Mouse (Mus musculus) kidney, postnatal 0 days (tissue): ENCODE measurements around the gene Zeb2. TPM values are rescaled to one million over a fixed set of nuclear protein-coding genes. Genes with fewer than 3 reads are reported as not detected.

Experiments used
- ATAC-seq: fragments of 200-750 bp; cut with Nextera tagmentation; replicated peaks from 2 replicates; pipeline ENCODE4 v1.8.0; 2017; ENCODE audit warnings: low read depth, moderate number of reproducible peaks, moderate TSS enrichment, moderate library complexity; ENCODE audit not compliant: low FRiP score
- DNase-seq: peaks from one replicate; pipeline ENCODE4 v3.0.0-alpha.2; 2016; ENCODE audit warnings: low spot score
- H3K27ac ChIP-seq: fragments of 300-500 bp; sonication (generic); 2 replicates; pipeline ENCODE4 v1.5.1; 2014; ENCODE audit warnings: mild to moderate bottlenecking
- H3K27me3 ChIP-seq: fragments of 300-500 bp; sonication (generic); 2 replicates; pipeline ENCODE4 v1.6.1; 2014; ENCODE audit warnings: low read length, mixed read lengths; ENCODE audit not compliant: insufficient read depth
- H3K36me3 ChIP-seq: fragments of 300-500 bp; sonication (generic); 2 replicates; pipeline ENCODE4 v1.6.1; 2014; ENCODE audit warnings: low read length, mixed read lengths; ENCODE audit not compliant: insufficient read depth
- H3K4me1 ChIP-seq: fragments of 300-500 bp; sonication (generic); replicated peaks from 2 replicates; pipeline ENCODE4 v1.6.1; 2014; ENCODE audit warnings: antibody characterized with exemption, low read length, mixed read lengths; ENCODE audit not compliant: insufficient read depth
- H3K4me2 ChIP-seq: fragments of 300-500 bp; sonication (generic); 2 replicates; pipeline ENCODE4 v1.6.1; 2014; ENCODE audit warnings: mild to moderate bottlenecking, low read length, moderate library complexity, mixed read lengths
- H3K4me3 ChIP-seq: fragments of 300-500 bp; sonication (generic); replicated peaks from 2 replicates; pipeline ENCODE4 v1.5.1; 2014; ENCODE audit warnings: low read depth, low read length
- H3K9ac ChIP-seq: fragments of 300-500 bp; sonication (generic); 2 replicates; pipeline ENCODE4 v1.6.1; 2014; ENCODE audit warnings: low read depth, low read length
- H3K9me3 ChIP-seq: fragments of 300-500 bp; sonication (generic); replicated peaks from 2 replicates; pipeline ENCODE4 v1.6.1; 2016; ENCODE audit warnings: low read length, inconsistent platforms, mixed read lengths
- CTCF ChIP-seq: IDR thresholded peaks from 2 replicates; pipeline ENCODE4 v1.5.1; 2016; ENCODE audit warnings: antibody characterized with exemption, low read depth, mild to moderate bottlenecking, moderate library complexity
- WGBS: fragments of 180-500 bp; shearing (Covaris S2); extraction: QIAGEN DNeasy Blood & Tissue Kit; methylation state at CpG from one replicate; pipeline ENCODE4 v1.1.7; 2014; 5-methylcytosine and 5-hydroxymethylcytosine counted together
- polyA plus RNA-seq: library from polyadenylated mRNA; unstranded; fragments of >200 nt; fragmentation: Nextera tagmentation; extraction: Ambion mirVana; gene quantifications from 2 replicates; pipeline ENCODE4 v1.2.1, GENCODE M21; 2015

Gene Zeb2
- polyA plus RNA-seq, 1 experiment from 2014 or later, result 31.4 TPM

DNA sequence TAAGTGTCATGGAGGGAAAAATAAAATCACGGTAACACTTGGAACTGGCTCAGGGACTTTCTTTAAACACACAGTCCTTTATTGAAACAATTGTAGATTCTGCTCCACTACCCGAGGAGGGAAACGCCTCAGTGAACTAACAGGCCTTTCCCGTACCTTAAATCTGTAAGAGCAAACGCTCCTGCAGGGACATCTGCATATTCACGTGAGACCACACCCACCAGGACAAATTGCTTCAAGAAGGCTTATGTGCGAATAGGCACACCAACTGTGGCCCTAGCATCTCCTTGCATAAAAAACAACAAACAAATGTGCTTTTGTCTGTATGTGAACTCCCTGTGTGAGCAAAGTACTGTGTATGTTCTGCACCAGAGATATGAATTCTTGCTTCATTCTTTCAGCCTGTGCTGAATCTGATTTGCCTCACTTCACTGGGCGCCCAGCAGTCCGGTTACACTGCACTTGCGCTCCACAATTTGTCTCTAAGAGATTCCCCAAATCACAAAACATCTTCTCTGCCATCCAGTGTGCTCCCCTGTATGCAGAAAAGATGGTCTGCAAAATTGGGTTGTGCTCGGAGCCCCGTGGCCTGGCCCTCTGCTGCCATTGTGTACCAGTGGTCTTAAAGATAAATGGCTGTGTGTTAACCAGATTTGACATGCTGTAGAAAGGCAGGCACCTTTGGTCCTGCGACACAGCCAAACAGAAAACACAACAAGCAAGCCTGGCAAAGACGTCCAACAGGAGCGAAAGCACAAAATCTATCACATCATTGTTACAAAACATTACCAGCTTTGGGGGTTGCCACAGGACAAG is 28.6 kb downstream of the Zeb2 start:
- H3K4me2 ChIP-seq, result no peak overlapping the region
- 46% methylated on average over 15 of the region's 15 CpGs for WGBS
- H3K27ac ChIP-seq, result no peak overlapping the region
- no peak overlapping the region for H3K4me3 ChIP-seq
- DNase-seq (no peak), ATAC-seq (no peak)
- H3K36me3 ChIP-seq, result no peaks in the 10 kb centered on the region
- H3K4me1 ChIP-seq, result peaks cover 14% of the 10 kb centered on the region; the same call in 1 of the 2 replicates
- TF ChIP-seq CTCF, result no peak
- H3K9ac ChIP-seq, result no peak overlapping the region
- H3K9me3 ChIP-seq, result no peaks in the 10 kb centered on the region
- no peaks in the 10 kb centered on the region for H3K27me3 ChIP-seq

DNA sequence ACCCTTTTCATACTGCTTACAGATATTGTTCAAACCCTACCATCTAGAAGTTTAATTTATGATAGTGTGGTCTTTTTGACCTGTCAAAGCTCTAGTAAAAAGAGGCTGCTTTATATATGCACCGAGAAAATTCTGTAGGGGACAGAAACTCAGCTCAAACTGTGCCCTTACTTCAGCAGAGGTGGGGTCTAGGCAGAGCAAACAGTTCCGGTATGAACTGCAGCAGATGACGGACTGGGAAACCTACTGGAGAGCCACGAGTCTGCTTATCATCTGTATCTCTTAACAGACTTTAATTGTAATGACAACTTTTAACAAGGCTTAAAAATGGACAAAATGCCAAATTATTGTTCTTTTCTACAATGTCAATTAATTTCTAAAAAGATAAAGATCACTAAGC is 30.0 kb downstream of the Zeb2 start:
- no peak overlapping the region for H3K4me3 ChIP-seq
- H3K9me3 ChIP-seq, result no peaks in the 10 kb centered on the region
- no peak overlapping the region for H3K9ac ChIP-seq
- no peak overlapping the region for H3K4me2 ChIP-seq
- H3K4me1 ChIP-seq, result peaks cover 19% of the 10 kb centered on the region; the same call in 1 of the 2 replicates
- no peak for TF ChIP-seq CTCF
- ATAC-seq, result no peak
- no peak overlapping the region for H3K27ac ChIP-seq
- DNase-seq, result no peak
- H3K27me3 ChIP-seq, result no peaks in the 10 kb centered on the region
- no peaks in the 10 kb centered on the region for H3K36me3 ChIP-seq
- 51% methylated on average over 4 of the region's 4 CpGs for WGBS

DNA sequence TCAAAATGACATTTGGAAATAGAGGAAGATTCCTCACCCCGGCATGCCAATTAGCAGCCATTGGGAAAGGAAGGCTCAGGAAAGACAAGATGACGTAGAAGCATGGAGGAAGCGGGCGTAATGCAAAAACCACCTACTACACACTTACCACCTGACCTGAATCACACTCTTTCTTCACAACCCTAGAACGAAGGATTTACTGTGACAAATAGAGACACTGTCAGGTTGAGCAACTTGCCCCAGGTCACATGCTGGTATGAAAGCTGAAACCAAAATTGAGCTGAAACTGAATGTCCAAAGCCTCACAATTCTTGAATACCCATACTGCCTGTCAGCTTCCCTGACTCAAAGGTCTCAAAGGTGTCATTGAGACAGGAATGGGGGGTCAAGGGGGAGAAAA is 31.5 kb downstream of the Zeb2 start:
- Histone ChIP-seq H3K9ac (no peak overlapping the region), H3K27me3 (no peaks in the 10 kb centered on the region), H3K27ac (no peak overlapping the region), H3K4me1 (peaks cover 19% of the 10 kb centered on the region; the same call in 1 of the 2 replicates), H3K4me3 (no peak overlapping the region), H3K9me3 (no peaks in the 10 kb centered on the region), H3K4me2 (no peak overlapping the region), H3K36me3 (no peaks in the 10 kb centered on the region)
- no peak for DNase-seq
- ATAC-seq, result no peak
- WGBS, result 84% methylated on average over 5 of the region's 5 CpGs
- TF ChIP-seq CTCF, result no peak

DNA sequence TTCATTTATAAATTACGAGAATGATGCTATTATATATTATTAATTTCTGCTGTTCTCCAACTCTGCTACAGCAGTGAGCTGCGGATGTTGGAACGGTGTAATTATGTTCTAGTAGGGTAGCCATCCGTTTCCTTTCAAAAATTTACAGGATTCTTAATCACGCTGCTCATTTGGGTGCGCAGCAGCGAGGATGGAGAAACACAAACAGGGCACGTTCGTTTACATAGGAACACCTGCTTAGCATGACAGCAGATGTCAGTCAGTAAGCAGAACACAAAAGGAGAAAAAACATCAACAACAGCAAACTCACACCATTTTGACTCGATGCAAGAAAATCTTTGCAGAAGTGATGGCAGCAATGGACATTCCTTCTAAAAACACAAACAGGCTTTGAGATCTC is 34.2 kb downstream of the Zeb2 start:
- no peak for TF ChIP-seq CTCF
- H3K9me3 ChIP-seq, result no peaks in the 10 kb centered on the region
- no peak overlapping the region for H3K9ac ChIP-seq
- ATAC-seq, result no peak
- no peaks in the 10 kb centered on the region for H3K27me3 ChIP-seq
- peaks cover 7% of the 10 kb centered on the region; the same call in 1 of the 2 replicates for H3K4me1 ChIP-seq
- no peak for DNase-seq
- no peak overlapping the region for H3K27ac ChIP-seq
- H3K4me3 ChIP-seq, result no peak overlapping the region
- no peak overlapping the region for H3K4me2 ChIP-seq
- H3K36me3 ChIP-seq, result no peaks in the 10 kb centered on the region
- WGBS, result 42% methylated on average over 10 of the region's 10 CpGs

DNA sequence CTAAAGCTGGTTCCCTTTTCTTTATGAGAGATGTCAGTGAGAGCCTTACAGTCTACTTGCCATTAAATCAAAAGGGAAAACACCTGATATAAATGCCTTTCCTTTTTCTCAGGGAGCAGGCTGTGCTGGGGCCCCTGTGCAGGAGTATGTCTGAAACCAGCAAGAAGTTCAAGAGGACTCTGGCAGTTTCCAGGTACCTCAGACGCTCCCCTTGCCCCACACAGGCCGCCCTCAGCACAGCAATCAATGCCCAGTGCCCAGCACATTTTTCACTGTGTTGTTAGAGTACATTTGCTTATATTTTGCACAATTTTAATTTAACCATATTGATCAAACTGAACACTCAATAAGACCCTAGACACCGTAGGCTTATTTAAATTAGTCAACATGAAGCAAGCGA is 35.6 kb downstream of the Zeb2 start:
- no peaks in the 10 kb centered on the region for H3K9me3 ChIP-seq
- ATAC-seq (no peak), DNase-seq (no peak)
- H3K4me3 ChIP-seq, result no peak overlapping the region
- H3K4me2 ChIP-seq, result no peak overlapping the region
- TF ChIP-seq CTCF, result no peak
- H3K36me3 ChIP-seq, result no peaks in the 10 kb centered on the region
- no peak overlapping the region for H3K27ac ChIP-seq
- no peak overlapping the region for H3K9ac ChIP-seq
- 77% methylated on average over 4 of the region's 4 CpGs for WGBS
- H3K27me3 ChIP-seq, result no peaks in the 10 kb centered on the region
- H3K4me1 ChIP-seq, result peaks cover 7% of the 10 kb centered on the region; the same call in 1 of the 2 replicates

DNA sequence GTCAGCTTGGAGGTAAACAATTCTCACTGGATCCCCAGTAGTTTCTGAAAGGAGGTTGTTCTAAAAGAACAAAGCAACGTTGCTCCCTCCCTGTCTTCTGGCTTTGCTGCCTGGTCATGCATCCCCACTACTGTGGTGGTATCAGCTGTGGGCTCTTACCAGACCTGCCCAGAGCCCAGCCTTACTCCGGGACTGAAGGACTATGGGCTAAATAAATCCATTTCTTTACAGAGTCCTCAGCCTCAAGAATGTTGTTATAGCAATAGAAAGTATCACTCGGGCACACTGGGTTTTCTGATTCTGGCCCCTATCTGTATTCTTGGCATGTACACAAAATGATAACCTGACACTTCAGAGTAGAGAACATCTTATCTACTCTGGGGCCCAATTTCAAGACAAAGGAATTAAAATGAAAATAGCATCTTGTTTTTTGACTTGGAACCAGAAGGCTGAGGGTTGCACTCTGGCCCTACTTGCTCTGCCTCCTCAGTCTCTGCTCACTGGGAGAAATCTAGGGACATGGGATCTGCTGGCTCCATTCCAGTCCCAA is 39.2 kb downstream of the Zeb2 start:
- 65% methylated on average over 3 of the region's 3 CpGs for WGBS
- Histone ChIP-seq H3K27me3 (no peaks in the 10 kb centered on the region), H3K4me3 (no peak overlapping the region), H3K36me3 (no peaks in the 10 kb centered on the region), H3K9me3 (no peaks in the 10 kb centered on the region), H3K4me2 (no peak overlapping the region), H3K27ac (no peak overlapping the region), H3K4me1 (0 out of 2 replicates have a peak, but pooled peaks cover 2% of the 10 kb centered on the region), H3K9ac (no peak overlapping the region)
- ATAC-seq, result no peak
- no peak for DNase-seq
- TF ChIP-seq CTCF, result no peak
